Mouse (Mus musculus) bone marrow, adult 2 months (tissue): ENCODE measurements around the gene Psd.

Source experiments
- CTCF ChIP-seq: fragments of 200-500 bp; IDR thresholded peaks from 2 replicates; pipeline ENCODE4 v1.5.1; 2011; ENCODE audit warnings: low read length, control low read depth; ENCODE audit not compliant: control insufficient read depth, insufficient read depth
- POLR2A ChIP-seq: fragments of 200-500 bp; IDR thresholded peaks from 2 replicates; pipeline ENCODE4 v1.6.1; 2011; ENCODE audit warnings: low read depth, mild to moderate bottlenecking, control low read depth, low read length, borderline replicate concordance; ENCODE audit not compliant: control insufficient read depth

DNA sequence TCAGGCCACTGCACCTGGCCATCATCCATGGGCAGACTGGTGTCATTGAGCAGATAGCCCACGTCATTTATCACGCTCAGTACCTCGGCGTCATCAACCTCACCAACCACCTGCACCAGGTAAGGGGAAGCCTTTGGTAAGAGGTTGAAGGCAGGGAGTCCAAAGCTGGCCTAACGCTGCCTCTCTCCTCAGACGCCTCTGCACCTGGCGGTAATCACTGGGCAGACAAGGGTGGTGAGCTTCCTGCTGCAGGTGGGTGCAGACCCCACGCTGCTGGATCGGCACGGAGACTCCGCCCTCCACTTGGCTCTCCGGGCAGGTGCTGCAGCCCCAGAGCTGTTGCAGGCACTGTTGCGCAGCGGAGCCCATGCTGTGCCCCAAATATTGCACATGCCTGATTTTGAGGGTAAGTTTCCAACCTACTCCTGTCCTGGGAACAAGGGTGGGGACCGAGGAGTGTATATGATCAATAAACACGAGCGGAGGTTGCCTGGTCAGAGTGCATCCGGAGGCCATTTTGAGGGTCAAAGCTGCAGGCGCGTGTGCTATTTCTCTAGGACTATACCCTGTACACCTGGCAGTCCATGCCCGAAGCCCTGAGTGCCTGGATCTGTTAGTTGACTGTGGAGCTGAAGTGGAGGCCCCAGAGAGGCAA lies 17.2 kb downstream of the Psd start:
- TF ChIP-seq CTCF (no peak), POLR2A (no peak)
